10 mouse cellular contexts compared by ENCODE assay signal in the genomic region with DNA sequence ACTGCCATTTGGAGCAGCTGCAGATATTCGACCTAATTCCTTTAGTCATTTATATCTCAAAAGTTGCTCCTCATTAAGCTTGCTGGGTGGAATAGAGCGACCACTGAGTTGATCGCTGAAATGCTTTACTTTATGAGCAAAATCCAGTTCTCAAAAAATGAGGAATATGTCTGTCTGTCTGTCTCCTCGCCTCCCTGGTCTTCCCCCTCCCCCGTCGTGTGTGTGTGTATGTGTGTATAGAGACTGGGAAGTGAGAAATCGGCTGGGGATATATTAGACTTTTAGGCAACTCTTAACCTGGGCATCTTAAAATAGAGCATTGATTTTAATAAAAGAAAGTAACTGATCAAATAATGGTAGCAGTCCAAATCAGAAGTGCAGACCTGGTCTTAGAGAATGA. TPM values are rescaled to one million over a fixed set of nuclear protein-coding genes. Genes with fewer than 3 reads are reported as not detected.
DNase-seq lines count a peak whose midpoint lies in the region; ATAC-seq and TF ChIP-seq lines count a peak whose summit lies in the region.
"Had no signal": no experiment of that assay in that cellular context is flagged by ENCODE, and none has a peak within 500 bp of the region (broad histone marks: within the 10 kb centered on the region; RNA-seq: fewer than 3 reads in every experiment).

No protein-coding gene starts in this region.

- H3ac ChIP-seq in myocyte (ENCODE audit: control insufficient read depth, insufficient read length), result no peak overlapping the region

- peak overlapping the region; percentile 74 for H3K9ac ChIP-seq in embryonic facial prominence, embryonic 11.5 days (replicated peaks; ENCODE audit: low read length)
- peak overlapping the region; percentile 60 for H3K9ac ChIP-seq in hindbrain, postnatal 0 days (replicated peaks; ENCODE audit: low read length)

- WGBS in embryonic facial prominence, embryonic 11.5 days, result 23% methylated on average over 7 of the region's 7 CpGs
- 27% methylated on average over 7 of the region's 7 CpGs for WGBS in hindbrain, postnatal 0 days

- H3K4me1 ChIP-seq in embryonic facial prominence, embryonic 11.5 days (ENCODE audit: control insufficient read depth, insufficient read depth, low read length), result no peaks in the 10 kb centered on the region
- 0 out of 2 replicates have a peak, but pooled peaks cover 5% of the 10 kb centered on the region for H3K4me1 ChIP-seq in hindbrain, postnatal 0 days (ENCODE audit: insufficient read depth, low read length)

- H3K27me3 ChIP-seq in embryonic facial prominence, embryonic 11.5 days (ENCODE audit: control insufficient read depth, insufficient read depth, low read length), result no peaks in the 10 kb centered on the region
- H3K27me3 ChIP-seq in hindbrain, postnatal 0 days (ENCODE audit: insufficient read depth, low read length), result no peaks in the 10 kb centered on the region
- H3K27me3 ChIP-seq in myocyte (ENCODE audit: control insufficient read depth, insufficient read depth, insufficient read length), result no peaks in the 10 kb centered on the region

- H3K9me3 ChIP-seq in embryonic facial prominence, embryonic 11.5 days (replicated peaks; ENCODE audit: control insufficient read depth, low read length), result no peaks in the 10 kb centered on the region
- H3K9me3 ChIP-seq in hindbrain, postnatal 0 days (ENCODE audit: low read length), result no peaks in the 10 kb centered on the region

- TF ChIP-seq CTCF in layer of hippocampus, adult 2 months (conservative IDR thresholded peaks at IDR 0.05), result no peak
- TF ChIP-seq CTCF in hindbrain, postnatal 0 days (IDR thresholded peaks at IDR 0.05; ENCODE audit: low read depth), result no peak

- H3K4me2 ChIP-seq in embryonic facial prominence, embryonic 11.5 days (ENCODE audit: low read depth, low read length), result peak overlapping the region; percentile 46
- H3K4me2 ChIP-seq in hindbrain, postnatal 0 days (ENCODE audit: low read depth, low read length), result peak overlapping the region; percentile 90
- H3K4me2 ChIP-seq in myocyte (ENCODE audit: low read depth), result peak overlapping the region; percentile 95

- H3K27ac ChIP-seq in layer of hippocampus, adult 2 months, result peak overlapping the region; percentile 88
- peak overlapping the region; percentile 32; the same call in 1 of the 2 replicates for H3K27ac ChIP-seq in embryonic facial prominence, embryonic 11.5 days (replicated peaks; ENCODE audit: low read depth, low read length)
- H3K27ac ChIP-seq in hindbrain, postnatal 0 days, result peak overlapping the region; percentile 79; the same call in 1 of the 2 replicates

- DNase-seq in layer of hippocampus, adult 2 months (ENCODE audit: low spot score in 2 of 2), result no peak
- no peak for DNase-seq in layer of hippocampus, adult 18-20 months (ENCODE audit: low spot score in 2 of 2)
- no peak for DNase-seq in embryonic facial prominence, embryonic 11.5 days (ENCODE audit: low spot score)
- no peak for DNase-seq in hindbrain, postnatal 0 days (ENCODE audit: low spot score)
- no peak for DNase-seq in spleen, postnatal 10 days (ENCODE audit: low spot score in 2 of 2)
- DNase-seq in cerebellum, adult 18-20 months, result no peak
- DNase-seq: kidney, postnatal 4 days had no signal

- H3K4me3 ChIP-seq in layer of hippocampus, adult 2 months, result peak overlapping the region; percentile 79
- peak overlapping the region; percentile 77 for H3K4me3 ChIP-seq in embryonic facial prominence, embryonic 11.5 days (ENCODE audit: low read depth, low read length)
- H3K4me3 ChIP-seq in hindbrain, postnatal 0 days (ENCODE audit: low read length), result peak overlapping the region; percentile 78
- peak overlapping the region; percentile 64 for H3K4me3 ChIP-seq in myocyte

- TF ChIP-seq POLR2A in myocyte (IDR thresholded peaks at IDR 0.05; ENCODE audit: insufficient read length, low read depth), result no peak

- H3K36me3 ChIP-seq in embryonic facial prominence, embryonic 11.5 days (replicated peaks; ENCODE audit: control insufficient read depth, insufficient read depth, low read depth, low read length), result peaks cover 6% of the 10 kb centered on the region; the same call in 1 of the 2 replicates
- peaks cover 29% of the 10 kb centered on the region for H3K36me3 ChIP-seq in hindbrain, postnatal 0 days (ENCODE audit: insufficient read depth, low read length)
- peaks cover 17% of the 10 kb centered on the region for H3K36me3 ChIP-seq in myocyte (ENCODE audit: control insufficient read depth, insufficient read depth)

- no peak for ATAC-seq in embryonic facial prominence, embryonic 11.5 days (replicated peaks; ENCODE audit: insufficient number of reproducible peaks, low FRiP score, low TSS enrichment, low read depth)
- no peak for ATAC-seq in hindbrain, postnatal 0 days
- no peak for ATAC-seq in megakaryocyte progenitor cell, adult 5-6 weeks (replicated peaks; ENCODE audit: poor library complexity)

- H3K79me2 ChIP-seq in myocyte (ENCODE audit: control insufficient read depth, insufficient read depth), result peaks cover 16% of the 10 kb centered on the region

TF ChIP-seq in myocyte, 11 proteins besides CTCF, POLR2A, EP300 and RAD21:
- TF ChIP-seq POLR2AphosphoS2 (IDR thresholded peaks at IDR 0.05; ENCODE audit: insufficient read length, low read depth) (no peak), MAX (IDR thresholded peaks at IDR 0.05; ENCODE audit: low read depth) (no peak), MYOD1 (IDR thresholded peaks at IDR 0.05; ENCODE audit: control insufficient read depth in 1 of 3, insufficient read length in 2 of 3, low read depth in 2 of 3) (no peak), TCF12 (IDR thresholded peaks at IDR 0.05; ENCODE audit: insufficient read depth, poor library complexity, severe bottlenecking) (no peak), USF1 (IDR thresholded peaks at IDR 0.05; ENCODE audit: low read depth) (no peak), SRF (IDR thresholded peaks at IDR 0.05; ENCODE audit: control insufficient read depth, insufficient read length, low read depth) (no peak), E2F4 (IDR thresholded peaks at IDR 0.05; ENCODE audit: insufficient read depth) (no peak), MYOG (IDR thresholded peaks at IDR 0.05; ENCODE audit: control insufficient read depth in 1 of 3, insufficient read depth in 1 of 3, insufficient read length in 2 of 3, low read depth in 2 of 3) (no peak)

RNA-seq across cellular contexts. Expression of a gene that starts 0.7 kb away (rescaled TPM):
- total RNA-seq in layer of hippocampus, adult 2 months (2021), result 10 to 100 TPM; 60.1 to 63.2 TPM
- 10 to 100 TPM; 54.1 to 54.6 TPM for total RNA-seq in layer of hippocampus, adult 18-20 months (2021)
- 141 and 145 TPM in 2 replicates for polyA plus RNA-seq in embryonic facial prominence, embryonic 11.5 days (2014; fragmentation: Nextera tagmentation; extraction: Ambion mirVana)
- total RNA-seq in hindbrain, postnatal 0 days (2014; rRNA removed), result 60.7 and 78.3 TPM in 2 replicates
- 97.6 and 102 TPM in 2 replicates for polyA plus RNA-seq in hindbrain, postnatal 0 days (2015; fragmentation: Nextera tagmentation; extraction: Ambion mirVana)
- polyA plus RNA-seq in myocyte (2012; fragmentation: generic; extraction: Trizol), result 31.2 TPM
- 22.8 and 25.2 TPM in 2 replicates for total RNA-seq in megakaryocyte progenitor cell, adult 5-6 weeks (2015)
- total RNA-seq in megakaryocyte progenitor cell, adult 5-6 weeks (2017), result 44.4 and 49.8 TPM in 2 replicates

RNA-seq across cellular contexts. Expression of a gene that starts 9.3 kb away (rescaled TPM):
- total RNA-seq in layer of hippocampus, adult 2 months (2021), result 10 to 100 TPM; 15.9 to 19.2 TPM
- total RNA-seq in layer of hippocampus, adult 18-20 months (2021), result 10 to 100 TPM; 15.7 to 17.7 TPM
- 10.0 and 12.5 TPM in 2 replicates for polyA plus RNA-seq in embryonic facial prominence, embryonic 11.5 days (2014; fragmentation: Nextera tagmentation; extraction: Ambion mirVana)
- total RNA-seq in hindbrain, postnatal 0 days (2014; rRNA removed), result 10.5 and 17.3 TPM in 2 replicates
- 12.2 and 17.5 TPM in 2 replicates for polyA plus RNA-seq in hindbrain, postnatal 0 days (2015; fragmentation: Nextera tagmentation; extraction: Ambion mirVana)
- 1.4 TPM for polyA plus RNA-seq in myocyte (2012; fragmentation: generic; extraction: Trizol)
- total RNA-seq in megakaryocyte progenitor cell, adult 5-6 weeks (2015), result 8.1 and 9.5 TPM in 2 replicates
- 3.6 and 5.8 TPM in 2 replicates for total RNA-seq in megakaryocyte progenitor cell, adult 5-6 weeks (2017)

RNA-seq across cellular contexts. Expression of a gene that starts 27.5 kb away (rescaled TPM):
- total RNA-seq in layer of hippocampus, adult 2 months (2021), result 1 to 10 TPM in 1 of 2 experiments, under 1 TPM in 1; 0.61 to 1.1 TPM
- total RNA-seq in layer of hippocampus, adult 18-20 months (2021), result under 1 TPM; 0.56 to 0.87 TPM
- 0.25 and 0.49 TPM in 2 replicates for polyA plus RNA-seq in embryonic facial prominence, embryonic 11.5 days (2014; fragmentation: Nextera tagmentation; extraction: Ambion mirVana)
- total RNA-seq in hindbrain, postnatal 0 days (2014; rRNA removed), result 0.75 and 1.8 TPM in 2 replicates
- polyA plus RNA-seq in hindbrain, postnatal 0 days (2015; fragmentation: Nextera tagmentation; extraction: Ambion mirVana), result 0.68 and 0.88 TPM in 2 replicates
- polyA plus RNA-seq in myocyte (2012; fragmentation: generic; extraction: Trizol), result not detected
- total RNA-seq in megakaryocyte progenitor cell, adult 5-6 weeks (2015), result 6.7 and 10.6 TPM in 2 replicates
- 3.5 and 6.7 TPM in 2 replicates for total RNA-seq in megakaryocyte progenitor cell, adult 5-6 weeks (2017)

RNA-seq across cellular contexts. Expression of a gene that starts 31.3 kb away (rescaled TPM):
- total RNA-seq in layer of hippocampus, adult 2 months (2021), result 10 to 100 TPM; 50.0 to 50.9 TPM
- 10 to 100 TPM; 43.1 to 44.9 TPM for total RNA-seq in layer of hippocampus, adult 18-20 months (2021)
- polyA plus RNA-seq in embryonic facial prominence, embryonic 11.5 days (2014; fragmentation: Nextera tagmentation; extraction: Ambion mirVana), result 7.7 and 10.6 TPM in 2 replicates
- 37.3 and 38.6 TPM in 2 replicates for total RNA-seq in hindbrain, postnatal 0 days (2014; rRNA removed)
- polyA plus RNA-seq in hindbrain, postnatal 0 days (2015; fragmentation: Nextera tagmentation; extraction: Ambion mirVana), result 10.3 and 11.6 TPM in 2 replicates
- 20.8 TPM for polyA plus RNA-seq in myocyte (2012; fragmentation: generic; extraction: Trizol)
- 67.9 and 69.9 TPM in 2 replicates for total RNA-seq in megakaryocyte progenitor cell, adult 5-6 weeks (2015)
- total RNA-seq in megakaryocyte progenitor cell, adult 5-6 weeks (2017), result 26.2 and 29.3 TPM in 2 replicates

RNA-seq across cellular contexts. Expression of a gene that starts 43.7 kb away (rescaled TPM):
- total RNA-seq in layer of hippocampus, adult 2 months (2021), result 100 to 1,000 TPM; 163 to 181 TPM
- 100 to 1,000 TPM; 168 to 191 TPM for total RNA-seq in layer of hippocampus, adult 18-20 months (2021)
- 1.1 and 1.9 TPM in 2 replicates for polyA plus RNA-seq in embryonic facial prominence, embryonic 11.5 days (2014; fragmentation: Nextera tagmentation; extraction: Ambion mirVana)
- 24.1 and 32.9 TPM in 2 replicates for total RNA-seq in hindbrain, postnatal 0 days (2014; rRNA removed)
- 58.9 and 65.4 TPM in 2 replicates for polyA plus RNA-seq in hindbrain, postnatal 0 days (2015; fragmentation: Nextera tagmentation; extraction: Ambion mirVana)
- polyA plus RNA-seq in myocyte (2012; fragmentation: generic; extraction: Trizol), result 1.1 TPM
- 0.15 TPM in 1 of 2 replicates, not detected in the other for total RNA-seq in megakaryocyte progenitor cell, adult 5-6 weeks (2015)
- not detected in 2 replicates for total RNA-seq in megakaryocyte progenitor cell, adult 5-6 weeks (2017)
- polyA plus RNA-seq: activated CD4-positive, CD25-positive, alpha-beta regulatory T cell, adult 4 months had no signal

Comparison
In these comparisons a context has a peak if more than half of its experiments do, and no peak if none do; other contexts are left out.
1. H3K27ac ChIP-seq: peak in every context shown above with its lines; median percentile 88 in layer of hippocampus, adult 2 months; 79 in hindbrain, postnatal 0 days; 32 in embryonic facial prominence, embryonic 11.5 days.